Mouse (Mus musculus): Measurements from ENCODE around the gene Mcidas. TPM values are rescaled to one million over a fixed set of nuclear protein-coding genes. Genes with fewer than 3 reads are reported as not detected.

Gene Mcidas
- not detected for polyA plus RNA-seq (2014; fragmentation: Illumina TruSeq; extraction: RNeasy Lipid Tissue Mini Kit (QIAGEN cat#74804); ENCODE audit: low read depth, low replicate concordance)

DNA sequence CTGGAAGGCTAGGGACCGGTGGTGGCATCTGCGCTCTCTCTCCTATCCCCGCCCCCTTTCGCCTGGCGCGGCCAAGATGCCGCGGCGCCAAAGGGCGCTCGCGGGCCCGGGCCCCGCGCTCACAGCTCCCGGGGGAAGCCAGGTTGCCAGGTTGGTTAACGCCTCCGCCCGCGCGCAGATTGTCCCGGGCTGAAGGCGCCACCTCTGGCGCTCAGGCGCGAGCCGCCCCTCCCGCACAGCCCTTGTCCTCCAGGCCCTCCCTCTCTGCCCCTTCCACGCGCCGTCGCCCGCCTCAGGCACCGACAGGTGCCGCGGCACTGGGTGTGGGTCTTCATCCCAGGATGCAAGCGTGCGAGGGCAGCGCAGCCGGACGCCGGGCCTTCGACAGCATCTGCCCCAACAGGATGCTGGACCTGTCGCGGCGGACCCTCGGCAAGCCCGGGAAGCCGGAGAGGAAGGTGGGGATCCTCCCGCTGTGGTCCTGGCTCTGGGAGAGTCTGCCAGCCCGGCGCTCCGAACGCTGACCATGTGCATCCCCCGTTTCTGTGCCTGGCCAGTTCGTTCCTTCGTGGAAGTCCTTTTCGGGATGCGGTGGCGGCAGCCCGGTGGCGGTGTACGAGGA, at the start of gene Mcidas:
Gene Mcidas, plus strand, starts transcription at position 315 of the 622 bp plus-strand sequence.

DNA sequence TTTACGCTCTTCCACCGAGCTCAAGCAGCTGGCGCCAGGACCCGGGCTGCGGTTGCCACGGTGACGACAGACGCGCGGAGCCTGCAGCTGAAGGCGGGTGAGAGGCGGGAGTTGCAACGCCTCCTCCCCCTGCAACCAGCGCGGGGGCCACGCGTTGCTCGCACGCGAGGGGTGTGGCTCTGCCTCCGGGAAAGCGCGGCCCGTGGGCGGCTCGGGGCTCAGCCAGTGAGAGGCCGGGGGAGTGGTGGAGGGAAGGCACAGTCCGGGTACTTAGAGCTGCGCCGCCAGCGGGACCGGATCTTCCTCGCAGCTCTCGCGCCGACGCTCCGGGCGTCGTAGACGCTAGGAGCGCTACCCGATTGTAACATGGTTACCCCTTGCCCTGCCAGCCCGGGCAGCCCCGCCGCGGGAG, 6.1 kb upstream of the Mcidas start, which contains the start of gene Ccno:
Gene Ccno, plus strand, starts transcription at position 271 of the 412 bp plus-strand sequence.

DNA sequence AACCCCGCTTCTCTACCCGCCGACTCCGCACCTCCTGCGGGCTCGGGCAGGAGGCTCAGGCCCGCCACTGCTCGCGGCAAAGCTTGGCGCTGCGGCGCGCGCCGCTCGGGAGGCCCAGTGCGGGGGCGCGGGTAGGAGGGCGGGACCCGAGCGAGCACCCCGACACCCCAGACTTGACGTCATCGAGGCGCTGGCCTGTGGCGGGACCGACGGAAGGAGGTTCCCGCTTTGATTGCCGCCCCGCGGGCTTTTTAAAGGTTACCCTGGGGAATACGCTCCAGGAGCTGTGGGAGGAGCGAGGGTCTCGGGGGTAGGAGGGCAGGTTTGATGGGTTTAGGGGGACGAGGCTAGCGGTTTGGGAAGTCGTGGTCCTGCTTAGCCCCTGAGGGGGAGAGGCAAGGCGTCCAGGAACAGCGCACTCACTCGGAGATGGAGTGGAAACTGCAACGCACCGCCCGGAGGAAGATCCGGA, 41.3 kb downstream of the Mcidas start, which contains the start of gene Cdc20b:
Gene Cdc20b, plus strand, starts transcription at position 162 of the 472 bp plus-strand sequence.

DNA sequence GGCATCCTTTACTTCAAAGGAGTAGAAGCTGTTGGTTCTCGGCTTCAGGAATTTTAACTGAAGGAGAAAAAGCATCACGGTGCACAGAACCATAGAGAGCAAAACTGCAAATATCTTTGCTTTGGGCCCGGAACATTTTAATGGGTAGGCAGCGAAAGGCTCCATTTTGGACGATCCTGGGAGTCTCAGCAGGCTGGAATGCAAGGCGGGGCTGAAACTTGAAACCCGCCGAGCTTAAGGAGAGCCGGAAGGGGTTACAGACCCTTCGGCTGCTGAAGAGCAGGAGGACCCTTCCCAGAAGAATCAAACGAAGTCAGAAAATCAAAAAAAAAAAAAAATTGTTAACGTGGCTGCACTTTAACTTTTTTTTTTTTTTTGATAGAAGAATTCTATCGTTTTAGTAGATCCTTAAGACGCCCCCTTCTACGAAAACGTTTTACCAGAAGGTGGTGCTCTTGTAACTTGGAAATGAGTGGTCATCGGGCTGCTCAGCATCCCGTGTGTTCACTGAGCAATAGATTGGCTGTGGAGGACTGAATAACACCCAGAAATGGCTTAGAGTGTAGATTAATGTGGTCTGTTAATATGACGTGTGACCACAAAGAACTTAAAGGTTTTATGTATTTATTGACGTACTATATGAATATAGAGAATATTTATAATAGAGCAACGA, 52.7 kb downstream of the Mcidas start, which contains the start of gene Gpx8:
Gene Gpx8, minus strand, starts transcription at position 200 of the 673 bp plus-strand sequence.

Other genes with a start within 250 kb of the Mcidas start
- 25.9 TPM for gene Plpp1, start 193.1 kb upstream of the Mcidas start, polyA plus RNA-seq (2014; fragmentation: Illumina TruSeq; extraction: RNeasy Lipid Tissue Mini Kit (QIAGEN cat#74804); ENCODE audit: low read depth, low replicate concordance)
- gene Mtrex, start 66.4 kb upstream of the Mcidas start, polyA plus RNA-seq (2014; fragmentation: Illumina TruSeq; extraction: RNeasy Lipid Tissue Mini Kit (QIAGEN cat#74804); ENCODE audit: low read depth, low replicate concordance): 27.4 TPM
- 9.5 TPM for gene Dhx29, start 66.4 kb upstream of the Mcidas start, polyA plus RNA-seq (2014; fragmentation: Illumina TruSeq; extraction: RNeasy Lipid Tissue Mini Kit (QIAGEN cat#74804); ENCODE audit: low read depth, low replicate concordance)
- gene Ccno, start 6.0 kb upstream of the Mcidas start, polyA plus RNA-seq (2014; fragmentation: Illumina TruSeq; extraction: RNeasy Lipid Tissue Mini Kit (QIAGEN cat#74804); ENCODE audit: low read depth, low replicate concordance): not detected
- not detected for gene Cdc20b, start 41.3 kb downstream of the Mcidas start, polyA plus RNA-seq (2014; fragmentation: Illumina TruSeq; extraction: RNeasy Lipid Tissue Mini Kit (QIAGEN cat#74804); ENCODE audit: low read depth, low replicate concordance)
- 4.2 TPM for gene Gpx8, start 52.6 kb downstream of the Mcidas start, polyA plus RNA-seq (2014; fragmentation: Illumina TruSeq; extraction: RNeasy Lipid Tissue Mini Kit (QIAGEN cat#74804); ENCODE audit: low read depth, low replicate concordance)
- gene Gzma, start 107.1 kb downstream of the Mcidas start, polyA plus RNA-seq (2014; fragmentation: Illumina TruSeq; extraction: RNeasy Lipid Tissue Mini Kit (QIAGEN cat#74804); ENCODE audit: low read depth, low replicate concordance): 3.8 TPM
- 0.48 TPM for gene Esm1, start 215.8 kb downstream of the Mcidas start, polyA plus RNA-seq (2014; fragmentation: Illumina TruSeq; extraction: RNeasy Lipid Tissue Mini Kit (QIAGEN cat#74804); ENCODE audit: low read depth, low replicate concordance)
- not detected for gene Gzmk, start 232.1 kb downstream of the Mcidas start, polyA plus RNA-seq (2014; fragmentation: Illumina TruSeq; extraction: RNeasy Lipid Tissue Mini Kit (QIAGEN cat#74804); ENCODE audit: low read depth, low replicate concordance)